Mouse (Mus musculus) cerebral cortex, adult 2 months (tissue): Measurements from ENCODE around the gene Slc16a3.

Experiments used
- WGBS: fragments of 180-500 bp; shearing (Covaris S2); methylation state at CpG from one replicate; pipeline ENCODE4 v1.1.7; 2018; 5-methylcytosine and 5-hydroxymethylcytosine counted together

Gene Slc16a3

GRCm38 (mm10) chr11:120948861-120949851, 876 bp downstream of the Slc16a3 start:
- 10% methylated on average over 75 of the region's 75 CpGs for WGBS

GRCm38 (mm10) chr11:120949863-120950262, 1.6 kb downstream of the Slc16a3 start:
- WGBS, result 79% methylated on average over 10 of the region's 10 CpGs

GRCm38 (mm10) chr11:120950281-120951202, 2.3 kb downstream of the Slc16a3 start:
- WGBS, result 14% methylated on average over 39 of the region's 39 CpGs

GRCm38 (mm10) chr11:120951237-120951636, 3.0 kb downstream of the Slc16a3 start:
- WGBS, result 26% methylated on average over 8 of the region's 8 CpGs

GRCm38 (mm10) chr11:120951731-120952730, 3.8 kb downstream of the Slc16a3 start:
- WGBS, result 90% methylated on average over 9 of the region's 9 CpGs

- 78% methylated on average over 5 of the region's 5 CpGs for WGBS
Measured at GRCm38 (mm10) chr11:120954936-120955335, 6.7 kb downstream of the Slc16a3 start.

GRCm38 (mm10) chr11:120955701-120956100, 7.4 kb downstream of the Slc16a3 start:
- 89% methylated on average over 8 of the region's 8 CpGs for WGBS

GRCm38 (mm10) chr11:120957052-120957451, 8.8 kb downstream of the Slc16a3 start:
- 79% methylated on average over 8 of the region's 8 CpGs for WGBS

GRCm38 (mm10) chr11:120957731-120958257, 9.5 kb downstream of the Slc16a3 start:
- 62% methylated on average over 15 of the region's 15 CpGs for WGBS

GRCm38 (mm10) chr11:120959066-120959465, 10.8 kb downstream of the Slc16a3 start:
- WGBS, result 88% methylated on average over 18 of the region's 18 CpGs

GRCm38 (mm10) chr11:120959564-120959963, 11.3 kb downstream of the Slc16a3 start:
- 60% methylated on average over 3 of the region's 3 CpGs for WGBS

GRCm38 (mm10) chr11:120960248-120960647, 12.0 kb downstream of the Slc16a3 start:
- WGBS, result 67% methylated on average over 1 of the region's 1 CpGs

GRCm38 (mm10) chr11:120961594-120961993, 13.3 kb downstream of the Slc16a3 start:
- WGBS, result 85% methylated on average over 7 of the region's 7 CpGs

- WGBS, result 87% methylated on average over 13 of the region's 13 CpGs
Measured at GRCm38 (mm10) chr11:120962050-120962771, 13.9 kb downstream of the Slc16a3 start.

- 82% methylated on average over 7 of the region's 7 CpGs for WGBS
Measured at GRCm38 (mm10) chr11:120962909-120963308, 14.6 kb downstream of the Slc16a3 start.

GRCm38 (mm10) chr11:120964195-120965157, 16.2 kb downstream of the Slc16a3 start:
- WGBS, result 48% methylated on average over 10 of the region's 10 CpGs

GRCm38 (mm10) chr11:120965587-120965986, 17.3 kb downstream of the Slc16a3 start:
- 82% methylated on average over 4 of the region's 4 CpGs for WGBS

- 92% methylated on average over 5 of the region's 5 CpGs for WGBS
Measured at GRCm38 (mm10) chr11:120969742-120970141, 21.5 kb downstream of the Slc16a3 start.

GRCm38 (mm10) chr11:120971237-120971636, 23.0 kb downstream of the Slc16a3 start:
- 86% methylated on average over 5 of the region's 5 CpGs for WGBS
